Mouse (Mus musculus): ENCODE results near the gene Rpusd3.
A peak's percentile ranks its signal among the peaks of the same experiment; 100 is the strongest.

Gene Rpusd3

DNA sequence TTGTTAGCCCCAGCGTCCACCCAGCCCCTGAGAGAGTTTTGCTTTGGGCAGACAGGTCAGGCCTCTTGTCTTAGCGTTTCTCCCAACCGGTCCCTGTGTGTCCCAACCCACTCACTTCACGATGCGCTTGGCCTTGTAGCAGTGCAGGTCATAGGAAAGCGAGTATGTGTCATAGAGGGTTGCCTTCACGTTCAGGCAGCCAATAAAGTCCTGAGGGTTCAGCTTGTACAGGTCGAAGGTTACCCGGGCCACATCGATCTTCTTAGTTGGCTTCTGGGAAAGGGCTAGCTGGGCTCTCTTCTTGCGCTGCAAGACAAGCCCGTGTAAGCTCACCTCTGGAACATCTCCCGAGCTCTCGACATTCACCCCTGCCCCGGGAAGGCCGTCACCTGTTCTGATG lies 8.9 kb upstream of the Rpusd3 start:
- no peak for DNase-seq

DNA sequence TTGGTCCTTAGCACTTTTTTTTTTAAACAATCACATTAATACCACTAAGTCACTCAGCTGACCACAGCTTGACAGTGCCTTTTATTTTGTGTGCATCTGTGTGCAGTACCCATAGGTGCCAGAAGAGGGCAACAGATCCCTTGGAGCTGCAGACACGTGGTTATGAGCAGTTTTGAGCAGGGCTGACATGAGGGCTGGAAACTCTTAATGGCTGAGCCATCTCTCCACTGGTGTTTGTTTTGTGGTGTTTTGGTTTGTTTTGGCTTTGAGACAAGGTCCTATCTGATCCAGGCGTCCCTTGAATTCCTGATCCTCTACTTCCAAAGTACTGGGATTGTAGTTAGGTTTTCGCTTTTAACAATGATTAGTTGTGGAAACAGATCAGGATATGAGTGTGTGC lies 8.3 kb upstream of the Rpusd3 start:
- DNase-seq: peak; percentile 64

GRCm38 (mm10) chr6:113426696-113427095 lies 7.6 kb upstream of the Rpusd3 start:
- DNase-seq: no peak

DNA sequence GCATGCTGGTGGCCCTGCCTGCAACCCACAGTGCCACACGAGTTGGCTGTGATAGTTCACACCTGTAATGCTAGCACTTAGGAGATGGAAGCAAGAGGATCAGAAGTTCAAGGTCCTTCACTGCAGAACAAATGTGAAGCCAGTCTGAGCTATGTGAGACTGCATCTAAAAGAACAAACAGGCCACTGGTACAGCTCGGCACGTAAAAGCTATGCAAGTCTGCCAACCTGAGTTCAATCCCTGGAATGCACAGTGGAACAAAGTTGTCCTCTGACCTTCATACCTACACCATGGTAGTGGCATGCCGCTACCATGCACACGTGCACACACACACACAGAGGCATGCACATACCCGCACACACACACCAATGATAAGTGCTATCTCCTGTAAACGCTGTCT lies 5.0 kb upstream of the Rpusd3 start:
- no peak for DNase-seq

DNA sequence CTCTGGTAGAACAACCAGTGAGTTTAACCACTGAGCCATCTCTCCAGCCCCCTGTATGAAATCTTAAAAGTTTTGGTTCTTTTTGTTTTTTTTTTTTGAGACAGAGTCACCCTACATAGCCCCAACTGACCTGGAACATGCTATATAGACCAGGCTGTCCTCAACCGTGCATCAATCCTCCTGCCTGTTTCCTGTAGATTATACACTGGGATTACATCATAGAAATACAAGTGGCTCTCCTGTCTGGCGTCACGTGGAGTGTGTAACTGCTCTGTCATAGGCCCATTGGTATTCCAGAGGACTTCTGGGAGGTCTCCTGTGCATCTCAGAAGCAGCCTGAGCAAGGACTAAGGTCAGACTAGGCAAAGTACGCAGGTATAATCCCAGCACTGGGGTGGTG lies 3.9 kb upstream of the Rpusd3 start:
- DNase-seq: no peak

- peak; percentile 45 for DNase-seq
These were observed 520 bp downstream of the Rpusd3 start for GRCm38 (mm10) chr6:113418441-113419198.

- no peak for DNase-seq
These were observed 2.7 kb downstream of the Rpusd3 start for GRCm38 (mm10) chr6:113416416-113416815.

GRCm38 (mm10) chr6:113410001-113410400 lies 9.1 kb downstream of the Rpusd3 start:
- DNase-seq: no peak

GRCm38 (mm10) chr6:113406683-113407082 lies 12.5 kb downstream of the Rpusd3 start:
- DNase-seq: no peak

DNA sequence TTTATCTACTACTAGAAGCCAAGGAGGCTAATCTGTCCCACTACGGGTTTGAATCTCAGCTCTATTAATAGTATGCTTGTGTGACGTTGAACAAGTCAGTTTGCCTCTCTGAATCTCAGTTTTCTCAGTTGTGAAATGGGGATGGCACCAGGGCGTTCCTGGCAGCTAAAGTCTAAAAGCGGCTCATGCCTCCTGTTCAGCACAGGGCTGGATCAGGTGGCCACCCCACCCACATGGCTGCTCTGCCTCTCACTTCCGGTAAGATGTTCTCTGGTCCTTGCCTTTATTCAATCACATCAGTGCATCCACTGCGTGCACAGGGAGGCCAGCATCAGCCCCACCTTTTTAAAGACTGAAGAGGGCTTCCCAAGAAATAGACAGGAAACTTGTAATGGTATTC lies 13.7 kb downstream of the Rpusd3 start:
- no peak for DNase-seq

GRCm38 (mm10) chr6:113404649-113405448 lies 14.3 kb downstream of the Rpusd3 start:
- DNase-seq: no peak

- no peak for DNase-seq
These were observed 17.0 kb downstream of the Rpusd3 start for GRCm38 (mm10) chr6:113402094-113402493.

GRCm38 (mm10) chr6:113396270-113397030 lies 22.7 kb downstream of the Rpusd3 start:
- no peak for DNase-seq

- DNase-seq: no peak
These were observed 23.6 kb downstream of the Rpusd3 start for GRCm38 (mm10) chr6:113395501-113395900.

GRCm38 (mm10) chr6:113394811-113395210 lies 24.3 kb downstream of the Rpusd3 start:
- DNase-seq: no peak

DNA sequence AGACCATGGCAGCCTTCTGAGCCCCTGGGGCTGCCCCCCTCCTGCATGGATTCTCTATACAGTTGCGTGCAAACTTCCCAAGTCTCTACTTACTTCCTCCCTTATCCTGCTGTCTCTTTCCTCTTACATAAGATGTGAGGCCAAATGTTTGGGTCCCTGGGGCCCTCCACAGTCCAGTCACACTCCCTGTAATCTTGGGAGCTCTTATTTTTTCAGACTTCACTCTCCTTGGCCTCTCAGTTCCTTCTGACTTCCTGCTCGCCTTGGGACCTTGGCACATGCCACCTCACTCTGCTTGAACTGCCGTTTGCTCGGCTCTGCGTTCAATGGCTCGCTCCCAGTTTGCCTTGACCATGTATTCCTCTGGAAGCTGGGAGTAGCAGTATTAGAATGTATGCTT lies 25.2 kb downstream of the Rpusd3 start:
- DNase-seq: no peak

GRCm38 (mm10) chr6:113392387-113393071 lies 26.6 kb downstream of the Rpusd3 start:
- DNase-seq: no peak

DNA sequence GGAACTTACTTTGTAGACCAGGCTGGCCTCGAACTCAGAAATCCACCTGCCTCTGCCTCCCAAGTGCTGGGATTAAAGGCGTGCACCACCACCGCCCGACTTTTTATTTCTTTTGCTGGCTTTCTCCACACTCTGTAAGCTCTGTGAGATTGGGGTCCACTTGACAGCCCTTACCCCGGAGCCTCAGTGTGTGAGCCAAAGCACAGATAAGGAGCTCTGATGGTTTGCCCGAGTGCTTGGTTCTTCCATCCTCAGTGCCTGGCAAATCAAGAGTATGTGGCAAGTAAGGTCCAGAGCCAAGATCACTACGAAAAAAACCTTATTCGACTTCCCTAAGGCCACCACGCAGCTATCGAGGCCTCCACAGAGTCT lies 27.1 kb downstream of the Rpusd3 start:
- no peak for DNase-seq

DNA sequence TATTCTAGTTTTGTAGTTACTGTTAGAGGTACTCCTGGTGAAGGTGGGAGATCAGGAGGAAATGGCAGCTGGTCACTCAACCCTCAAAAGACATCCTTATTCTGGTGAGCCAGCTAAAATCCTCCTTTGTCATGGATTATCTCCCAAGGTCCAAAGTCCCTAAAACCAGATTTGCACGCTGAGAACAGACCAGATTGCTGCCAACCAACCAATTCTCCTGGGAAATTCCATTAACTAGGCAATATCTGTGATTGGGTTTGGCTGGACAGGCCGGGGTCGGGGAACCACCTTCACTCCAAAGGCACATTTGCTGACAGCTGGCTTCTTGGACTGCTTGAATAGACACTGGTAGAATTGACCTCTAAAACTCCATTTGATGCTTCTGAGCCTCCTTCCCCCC lies 28.4 kb downstream of the Rpusd3 start:
- no peak for DNase-seq

DNA sequence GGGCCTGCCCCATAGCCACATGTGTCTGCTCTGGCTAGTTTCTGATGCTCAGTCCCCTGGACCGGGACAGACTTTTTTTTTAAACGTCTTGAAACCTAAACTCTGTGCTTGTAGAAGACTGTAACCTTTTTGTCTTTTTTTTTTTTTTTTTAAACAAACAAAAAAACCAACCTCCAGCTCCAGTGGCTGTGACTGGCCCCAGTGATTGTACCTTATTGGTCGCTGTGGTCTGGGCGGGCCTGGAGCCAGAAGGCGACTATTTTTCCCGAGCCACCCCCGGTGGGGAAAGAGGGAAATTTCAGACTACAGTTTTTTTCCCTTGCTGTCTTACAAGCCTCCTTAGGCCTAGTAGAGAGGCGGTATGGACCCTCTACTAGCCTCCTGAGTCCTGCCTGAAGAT lies 30.2 kb downstream of the Rpusd3 start, which contains the start of gene Ttll3:
Ttll3 (plus strand) TSS at position 301 of the 400 bp plus-strand sequence.
- no peak for DNase-seq

DNA sequence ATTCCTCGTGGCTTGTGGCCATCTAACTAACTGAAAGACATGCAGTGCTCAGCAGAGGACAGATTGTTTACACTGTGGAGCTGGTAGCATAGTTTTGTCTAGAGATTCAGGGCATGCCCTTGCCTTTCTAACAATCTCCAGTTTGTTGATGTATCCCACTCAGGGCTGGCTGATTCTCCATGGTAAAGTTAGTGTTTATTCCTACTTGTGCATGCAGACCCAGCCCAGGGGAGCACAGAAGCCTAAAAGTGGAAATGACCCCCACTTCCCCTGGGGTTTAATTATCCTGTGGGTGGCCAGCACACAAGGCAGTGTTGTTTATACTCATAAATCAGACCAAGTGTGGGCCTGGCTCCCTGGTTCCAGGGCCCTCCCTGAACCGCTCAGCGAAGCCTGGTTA lies 33.1 kb downstream of the Rpusd3 start:
- no peak for DNase-seq

DNA sequence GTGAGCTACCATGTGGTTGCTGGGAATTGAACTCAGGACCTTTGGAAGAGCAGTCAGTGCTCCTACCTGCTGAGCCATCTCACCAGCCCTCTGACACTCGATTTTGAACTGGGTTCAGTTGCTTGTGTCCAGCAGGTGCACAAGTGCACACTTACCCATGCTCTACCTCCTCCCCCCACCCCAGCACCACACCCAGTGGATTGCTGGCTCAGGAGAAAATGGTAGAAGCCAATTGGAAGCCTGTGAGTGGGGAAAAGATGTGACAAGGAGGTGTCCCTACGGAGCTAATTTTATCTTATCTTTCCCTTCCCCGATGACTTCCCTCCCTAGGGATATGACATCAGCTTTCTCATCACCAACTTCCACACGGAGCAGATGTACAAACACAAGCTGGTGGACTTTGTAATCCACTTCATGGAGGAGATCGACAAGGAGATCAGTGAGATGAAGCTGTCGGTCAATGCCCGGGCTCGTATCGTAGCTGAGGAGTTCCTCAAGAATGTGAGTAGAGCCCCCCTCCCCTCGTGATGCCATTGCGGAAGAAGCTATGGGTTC lies 33.9 kb downstream of the Rpusd3 start:
- DNase-seq: no peak

Data from thymus, postnatal 14 days (tissue).